Mouse (Mus musculus): Measurements from ENCODE around the gene Usp47. TPM values are rescaled to one million over a fixed set of nuclear protein-coding genes. Genes with fewer than 3 reads are reported as not detected.

Usp47 gene
- 100 to 1,000 TPM in 22 of 26 experiments, 10 to 100 TPM in 4; 87.9 to 190 (median 117) TPM for total RNA-seq (2018; cell fraction: chromatin; rRNA removed)
- 10 to 100 TPM; 34.8 to 49.5 (median 43.4) TPM for total RNA-seq (2018; cell fraction: cytosol; rRNA removed)
- 100 to 1,000 TPM in 7 of 26 experiments, 10 to 100 TPM in 19; 52.8 to 155 (median 80.3) TPM for total RNA-seq (2018; cell fraction: nucleus; rRNA removed)
- polyA plus RNA-seq (2018): 32.8 to 43.6 TPM (median 33.9 TPM) in 3 replicates

DNA sequence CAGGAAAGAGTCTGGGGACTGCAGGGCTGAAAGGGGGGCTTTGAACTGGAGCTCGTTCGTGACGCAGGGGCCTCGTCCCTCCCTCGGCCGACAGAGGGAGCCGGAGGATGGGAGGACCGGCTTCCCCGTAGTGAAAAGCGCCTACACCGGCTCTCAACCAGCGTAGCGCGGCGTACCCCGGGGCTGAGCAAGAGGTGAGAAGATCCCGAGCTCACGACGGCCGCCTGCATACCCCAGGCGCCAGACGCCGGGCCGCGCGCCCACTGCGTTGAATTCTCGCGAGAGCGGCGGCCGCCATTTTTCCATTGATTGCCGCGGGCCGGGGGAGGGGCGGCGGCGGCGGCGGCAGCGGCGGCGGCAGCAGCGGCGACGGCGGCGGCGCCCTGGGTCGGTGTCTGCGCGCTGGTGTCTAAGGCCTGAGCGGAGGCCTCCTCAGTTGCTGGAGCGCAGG is at the start of gene Usp47:
Gene Usp47 (plus strand): TSS at position 355 of the 451 bp plus-strand sequence.
- Histone ChIP-seq H3K27ac (peak within 1 kb of the TSS; percentile 63), H3K79me2 (ENCODE audit: inconsistent target) (peaks cover 45% of the 10 kb centered on the region), H3K4me3 (ENCODE audit: inconsistent target) (peak within 1 kb of the TSS; percentile 68), H3K36me3 (ENCODE audit: inconsistent target) (no peaks in the 10 kb centered on the region)
- under 1% methylated on average over 42 of the region's 54 CpGs for WGBS (ENCODE audit: missing documents)

DNA sequence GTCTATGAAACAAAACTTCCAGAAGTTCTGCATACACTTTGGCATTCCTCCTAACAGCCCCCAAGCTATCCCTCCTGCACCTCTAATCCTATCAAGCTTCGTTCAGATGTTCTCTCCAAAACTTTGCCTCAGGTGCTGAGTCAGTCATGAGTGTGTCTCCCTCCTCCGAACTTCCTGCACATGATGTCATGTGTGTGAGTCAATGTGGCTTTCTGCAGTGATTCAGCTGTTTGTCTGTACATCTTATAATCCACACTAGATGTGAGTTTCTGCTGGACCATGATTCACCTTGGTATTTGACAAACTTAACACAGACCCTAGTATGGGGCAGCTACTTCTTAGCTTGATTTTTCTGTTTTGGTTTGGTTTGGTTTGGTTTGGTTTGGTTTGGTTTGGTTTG is 46.9 kb upstream of the Usp47 start:
- Histone ChIP-seq H3K79me2 (ENCODE audit: inconsistent target) (no peaks in the 10 kb centered on the region), H3K27ac (no peak overlapping the region), H3K36me3 (ENCODE audit: inconsistent target) (no peaks in the 10 kb centered on the region), H3K4me3 (ENCODE audit: inconsistent target) (no peak overlapping the region)
- WGBS (ENCODE audit: missing documents): 23% methylated on average over 2 of the region's 2 CpGs

DNA sequence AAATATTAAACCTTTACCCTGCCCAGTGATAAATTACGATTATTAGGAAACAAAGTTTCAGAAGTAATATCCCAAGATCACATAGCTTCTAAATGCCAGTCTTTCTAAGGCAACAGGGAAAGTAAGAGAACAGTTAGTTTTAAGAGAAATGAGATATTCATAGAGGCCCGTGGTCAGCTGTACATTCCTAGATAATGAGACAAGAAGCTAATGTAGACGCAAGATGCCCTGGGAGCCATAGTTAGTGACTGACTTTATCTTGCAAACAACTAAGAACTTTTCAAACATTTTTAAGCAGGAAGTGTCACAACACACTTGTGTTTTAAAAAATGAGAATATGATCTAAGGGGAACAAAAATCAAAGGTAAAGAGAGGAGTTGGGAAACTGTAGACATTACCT is 45.4 kb upstream of the Usp47 start:
- WGBS (ENCODE audit: missing documents): 98% methylated on average over 3 of the region's 3 CpGs
- Histone ChIP-seq H3K27ac (no peak overlapping the region), H3K4me3 (ENCODE audit: inconsistent target) (no peak overlapping the region), H3K79me2 (ENCODE audit: inconsistent target) (no peaks in the 10 kb centered on the region), H3K36me3 (ENCODE audit: inconsistent target) (no peaks in the 10 kb centered on the region)

DNA sequence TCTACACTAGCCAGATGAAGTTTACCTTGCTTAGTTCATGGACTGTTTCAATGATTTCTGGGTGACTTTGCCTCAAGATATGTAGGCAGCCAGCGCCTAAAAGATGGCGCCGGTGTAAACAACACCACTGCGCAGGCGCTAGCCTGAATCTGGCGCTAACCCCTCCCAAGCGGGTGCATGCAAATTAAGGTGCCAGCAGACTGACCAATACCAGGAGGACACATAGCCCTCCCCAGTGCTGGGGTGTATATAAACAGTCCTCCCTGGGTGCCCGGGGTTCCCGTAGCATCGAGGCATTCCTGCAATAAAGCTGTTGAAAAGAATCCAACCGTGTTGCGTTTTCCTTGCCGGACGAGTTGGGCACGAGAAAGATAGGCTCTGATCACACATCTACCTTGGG is 41.0 kb upstream of the Usp47 start:
- H3K4me3 ChIP-seq (ENCODE audit: inconsistent target): no peak overlapping the region
- H3K27ac ChIP-seq: no peak overlapping the region
- no peaks in the 10 kb centered on the region for H3K36me3 ChIP-seq (ENCODE audit: inconsistent target)
- 97% methylated on average over 15 of the region's 15 CpGs for WGBS (ENCODE audit: missing documents)
- no peaks in the 10 kb centered on the region for H3K79me2 ChIP-seq (ENCODE audit: inconsistent target)

DNA sequence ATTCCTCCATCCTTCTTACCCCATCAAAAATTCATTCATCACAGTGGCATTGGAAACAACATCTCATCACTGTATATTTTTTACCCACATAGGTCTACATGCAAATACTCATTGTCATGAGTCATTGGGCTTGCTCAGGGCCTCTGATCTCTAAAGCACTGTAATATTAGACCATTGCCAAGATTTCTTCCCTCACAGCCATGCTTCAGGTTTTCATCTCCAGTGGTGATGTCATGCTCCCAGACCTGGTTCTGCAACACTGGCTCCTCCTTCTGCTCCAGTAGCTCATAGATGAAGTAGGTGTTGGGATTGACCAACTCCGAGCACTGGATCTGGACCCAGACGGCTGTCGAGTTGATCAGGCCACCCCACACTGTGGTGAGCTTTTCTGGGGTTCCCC is 38.8 kb upstream of the Usp47 start:
- Histone ChIP-seq H3K36me3 (ENCODE audit: inconsistent target) (no peaks in the 10 kb centered on the region), H3K4me3 (ENCODE audit: inconsistent target) (no peak overlapping the region), H3K27ac (no peak overlapping the region), H3K79me2 (ENCODE audit: inconsistent target) (no peaks in the 10 kb centered on the region)
- 91% methylated on average over 3 of the region's 3 CpGs for WGBS (ENCODE audit: missing documents)

DNA sequence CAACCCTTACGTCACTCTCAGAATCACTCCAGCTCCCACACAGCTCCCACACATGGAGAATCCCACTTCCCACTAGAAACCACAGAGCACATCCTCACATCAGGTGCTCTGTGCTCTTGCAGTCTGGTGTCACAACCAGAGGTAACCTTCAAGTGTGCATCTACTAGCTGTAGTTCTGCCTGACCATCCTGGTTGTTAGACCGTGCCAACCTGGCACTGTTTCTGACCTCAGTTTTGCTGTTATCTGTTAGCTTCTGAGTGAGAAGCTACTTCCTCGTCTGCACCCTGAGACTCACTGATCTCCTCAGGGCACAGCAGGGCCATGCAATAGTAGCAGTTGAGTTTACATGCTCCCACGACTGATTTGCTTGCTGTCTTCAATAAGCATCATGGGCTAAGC is 38.0 kb upstream of the Usp47 start:
- WGBS (ENCODE audit: missing documents): 55% methylated on average over 4 of the region's 4 CpGs
- H3K79me2 ChIP-seq (ENCODE audit: inconsistent target): no peaks in the 10 kb centered on the region
- no peaks in the 10 kb centered on the region for H3K36me3 ChIP-seq (ENCODE audit: inconsistent target)
- H3K4me3 ChIP-seq (ENCODE audit: inconsistent target): no peak overlapping the region
- H3K27ac ChIP-seq: no peak overlapping the region

DNA sequence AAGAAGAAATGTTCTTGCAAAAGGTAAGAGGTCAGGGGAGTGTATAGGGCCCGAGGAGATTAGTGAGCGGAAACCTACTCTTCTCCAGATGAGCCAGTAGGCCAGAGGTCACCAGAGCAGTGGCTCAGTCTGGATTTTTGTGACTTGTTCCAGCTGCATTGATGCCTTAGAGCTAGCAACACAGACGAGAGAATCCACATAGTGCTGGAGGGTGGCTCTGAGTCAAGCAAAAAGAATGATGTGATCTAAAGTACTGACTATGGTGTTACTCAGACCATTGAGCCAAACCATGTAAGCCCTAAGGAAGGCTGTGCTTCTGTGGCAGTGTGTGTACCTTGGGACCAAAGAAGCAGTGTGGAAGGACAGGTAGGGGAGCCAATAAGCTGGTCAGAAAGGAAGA is 36.4 kb upstream of the Usp47 start:
- H3K36me3 ChIP-seq (ENCODE audit: inconsistent target): no peaks in the 10 kb centered on the region
- WGBS (ENCODE audit: missing documents): 90% methylated on average over 3 of the region's 3 CpGs
- H3K79me2 ChIP-seq (ENCODE audit: inconsistent target): no peaks in the 10 kb centered on the region
- no peak overlapping the region for H3K27ac ChIP-seq
- H3K4me3 ChIP-seq (ENCODE audit: inconsistent target): no peak overlapping the region

DNA sequence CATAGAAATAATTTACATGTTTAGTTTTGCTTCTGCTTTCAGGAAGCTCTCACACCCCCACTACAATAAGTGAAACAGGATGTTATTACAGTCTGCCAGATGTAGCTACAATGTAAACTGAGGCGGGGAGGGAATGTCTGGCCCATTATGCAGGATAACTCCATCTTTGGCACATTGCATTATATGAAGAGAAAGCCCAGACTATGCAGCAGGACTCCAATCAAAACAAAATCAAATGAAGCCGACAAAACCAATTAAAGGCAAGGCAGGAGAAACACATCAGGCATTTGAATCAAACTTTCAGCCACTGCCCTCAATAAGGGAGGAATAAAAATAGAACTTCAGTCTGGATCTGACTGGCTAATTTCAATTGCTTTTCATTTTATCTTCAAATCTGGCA is 25.9 kb upstream of the Usp47 start:
- WGBS (ENCODE audit: missing documents): 68% methylated on average over 2 of the region's 2 CpGs
- Histone ChIP-seq H3K79me2 (ENCODE audit: inconsistent target) (no peaks in the 10 kb centered on the region), H3K4me3 (ENCODE audit: inconsistent target) (no peak overlapping the region), H3K36me3 (ENCODE audit: inconsistent target) (no peaks in the 10 kb centered on the region), H3K27ac (no peak overlapping the region)

DNA sequence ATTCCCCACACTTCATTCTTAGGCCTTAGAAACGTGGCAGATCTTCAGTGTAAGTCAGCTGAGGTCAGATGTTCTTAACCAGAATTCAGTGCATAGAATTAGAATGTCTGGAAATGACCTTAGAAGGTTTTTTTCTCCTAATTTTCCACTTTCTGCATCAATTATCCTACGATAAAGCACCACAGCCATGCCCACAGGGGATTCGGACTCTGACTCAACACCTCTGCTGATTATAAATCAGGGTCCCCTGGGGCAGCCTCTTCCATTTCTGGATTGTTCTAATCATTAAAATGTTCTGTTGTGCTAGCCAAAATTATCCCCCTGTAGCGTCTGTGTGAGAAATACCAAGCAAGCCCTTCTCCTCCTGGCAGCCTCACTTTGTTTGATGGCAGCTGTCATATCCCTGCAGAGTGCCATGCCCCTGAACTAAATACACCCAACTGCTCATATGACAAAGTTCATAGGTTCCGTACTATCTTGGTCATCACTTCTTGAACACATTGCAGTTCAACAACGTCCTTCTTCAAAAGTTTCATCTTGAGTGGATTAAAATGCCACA is 24.8 kb upstream of the Usp47 start:
- WGBS (ENCODE audit: missing documents): 88% methylated on average over 6 of the region's 6 CpGs
- H3K79me2 ChIP-seq (ENCODE audit: inconsistent target): no peaks in the 10 kb centered on the region

DNA sequence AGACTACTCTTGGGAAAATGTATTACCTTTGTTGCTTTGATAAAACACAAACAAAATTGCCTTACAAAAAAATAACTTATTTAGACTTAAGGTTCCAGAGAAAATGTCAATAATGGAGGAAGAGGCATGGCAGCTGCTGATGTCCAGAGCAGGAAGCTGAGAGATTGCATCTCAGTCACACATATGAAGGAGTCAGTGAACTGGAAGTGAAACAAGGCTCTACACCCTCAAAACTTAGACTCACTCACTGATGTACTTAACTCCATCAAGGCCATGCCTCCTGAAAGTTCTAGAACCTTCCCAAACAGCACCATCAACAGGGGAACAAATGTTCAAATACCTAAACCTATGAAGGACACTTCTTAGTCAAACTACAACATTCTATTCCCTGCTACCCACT is 23.9 kb upstream of the Usp47 start:
- H3K79me2 ChIP-seq (ENCODE audit: inconsistent target): no peaks in the 10 kb centered on the region
- H3K4me3 ChIP-seq (ENCODE audit: inconsistent target): no peak overlapping the region
- H3K36me3 ChIP-seq (ENCODE audit: inconsistent target): no peaks in the 10 kb centered on the region
- peak overlapping the region; percentile 25 for H3K27ac ChIP-seq

More for the DNA sequence above, 24.8 kb upstream of the Usp47 start:
- Histone ChIP-seq H3K27ac (no peak overlapping the region), H3K4me3 (ENCODE audit: inconsistent target) (no peak overlapping the region), H3K36me3 (ENCODE audit: inconsistent target) (no peaks in the 10 kb centered on the region)

DNA sequence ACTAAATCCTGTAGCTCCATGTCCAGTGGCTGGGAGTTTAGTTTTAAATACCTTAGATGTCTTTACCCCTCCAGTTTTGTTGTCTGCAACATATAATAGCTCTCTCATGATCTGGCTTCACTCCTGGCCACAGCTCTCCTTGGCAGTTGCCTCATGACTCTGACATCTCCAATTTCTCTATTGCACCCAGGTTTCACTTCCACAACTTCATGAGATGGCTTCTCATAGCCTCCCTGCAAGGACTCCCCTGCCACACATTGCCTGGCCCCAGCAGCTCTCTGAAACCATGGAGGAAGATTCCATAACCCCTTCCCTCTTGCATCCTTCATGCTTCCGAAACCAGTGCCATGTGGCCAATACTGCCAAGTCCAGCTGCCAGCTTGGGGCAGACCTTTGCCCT is 23.1 kb upstream of the Usp47 start:
- Histone ChIP-seq H3K79me2 (ENCODE audit: inconsistent target) (no peaks in the 10 kb centered on the region), H3K36me3 (ENCODE audit: inconsistent target) (no peaks in the 10 kb centered on the region), H3K27ac (peak overlapping the region; percentile 25), H3K4me3 (ENCODE audit: inconsistent target) (no peak overlapping the region)
- WGBS (ENCODE audit: missing documents): 53% methylated on average over 1 of the region's 1 CpGs

DNA sequence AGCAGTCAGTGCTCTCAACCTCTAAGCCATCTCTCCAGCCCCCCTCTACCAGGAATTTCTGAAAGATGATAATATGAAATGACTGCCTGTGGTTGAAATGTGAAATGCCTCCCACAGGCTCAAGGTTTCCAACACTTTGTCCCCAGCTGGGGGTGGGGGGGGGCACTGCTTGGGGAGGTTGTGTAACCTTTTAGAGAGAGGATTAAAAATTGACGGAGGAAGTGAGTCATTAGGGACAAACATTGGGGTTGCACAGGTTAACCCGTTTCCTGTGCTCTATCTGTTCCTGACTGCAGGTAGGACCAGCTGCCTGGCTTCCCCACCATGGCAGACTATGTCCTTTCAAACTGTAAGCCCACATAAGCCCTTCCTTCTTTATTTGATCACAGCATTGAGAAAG is 12.8 kb upstream of the Usp47 start:
- 75% methylated on average over 2 of the region's 2 CpGs for WGBS (ENCODE audit: missing documents)
- Histone ChIP-seq H3K36me3 (ENCODE audit: inconsistent target) (no peaks in the 10 kb centered on the region), H3K4me3 (ENCODE audit: inconsistent target) (no peak overlapping the region), H3K79me2 (ENCODE audit: inconsistent target) (no peaks in the 10 kb centered on the region), H3K27ac (no peak overlapping the region)

DNA sequence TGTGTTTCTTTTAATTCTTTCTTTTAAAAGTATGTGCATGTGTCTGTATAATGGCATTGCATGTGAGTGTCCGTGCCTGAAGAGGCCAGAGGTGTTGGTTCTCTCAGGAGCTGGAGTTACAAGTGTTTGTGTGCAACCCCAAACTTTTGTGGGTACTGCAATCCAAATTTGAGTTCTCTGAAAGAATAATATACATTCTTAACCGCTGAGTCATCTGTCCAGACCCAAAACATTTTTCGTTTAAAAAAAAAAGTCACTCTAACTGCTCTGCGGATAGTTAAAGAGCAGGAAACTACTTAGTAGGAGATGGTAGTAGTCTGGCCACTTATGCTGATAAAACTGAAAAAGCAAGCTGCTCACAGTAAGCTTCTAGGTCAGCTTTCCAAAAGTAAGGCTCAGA is 12.3 kb upstream of the Usp47 start:
- 78% methylated on average over 4 of the region's 4 CpGs for WGBS (ENCODE audit: missing documents)
- H3K79me2 ChIP-seq (ENCODE audit: inconsistent target): no peaks in the 10 kb centered on the region
- H3K27ac ChIP-seq: no peak overlapping the region
- H3K4me3 ChIP-seq (ENCODE audit: inconsistent target): no peak overlapping the region
- H3K36me3 ChIP-seq (ENCODE audit: inconsistent target): no peaks in the 10 kb centered on the region

DNA sequence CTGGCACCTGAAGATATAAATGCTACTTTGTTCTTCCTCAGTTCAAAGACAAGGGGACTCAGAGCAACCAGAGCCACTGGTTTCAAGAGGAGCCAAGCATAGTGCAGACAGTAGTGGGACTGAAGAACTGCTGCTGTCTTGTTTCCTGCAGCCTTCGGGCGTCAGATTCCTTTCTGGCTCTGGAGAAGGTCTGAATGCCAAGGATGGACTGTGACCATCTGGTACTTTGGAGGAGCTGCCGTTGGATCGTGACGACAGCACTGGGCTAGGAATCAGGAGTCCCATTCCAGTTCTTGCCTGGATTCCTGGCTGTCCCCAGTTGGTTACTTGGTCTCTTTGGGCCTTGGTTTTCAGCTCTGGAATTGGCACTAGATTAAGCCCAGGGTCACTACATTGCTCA is 11.2 kb upstream of the Usp47 start:
- Histone ChIP-seq H3K4me3 (ENCODE audit: inconsistent target) (no peak overlapping the region), H3K79me2 (ENCODE audit: inconsistent target) (no peaks in the 10 kb centered on the region), H3K27ac (no peak overlapping the region), H3K36me3 (ENCODE audit: inconsistent target) (no peaks in the 10 kb centered on the region)
- 88% methylated on average over 5 of the region's 5 CpGs for WGBS (ENCODE audit: missing documents)

DNA sequence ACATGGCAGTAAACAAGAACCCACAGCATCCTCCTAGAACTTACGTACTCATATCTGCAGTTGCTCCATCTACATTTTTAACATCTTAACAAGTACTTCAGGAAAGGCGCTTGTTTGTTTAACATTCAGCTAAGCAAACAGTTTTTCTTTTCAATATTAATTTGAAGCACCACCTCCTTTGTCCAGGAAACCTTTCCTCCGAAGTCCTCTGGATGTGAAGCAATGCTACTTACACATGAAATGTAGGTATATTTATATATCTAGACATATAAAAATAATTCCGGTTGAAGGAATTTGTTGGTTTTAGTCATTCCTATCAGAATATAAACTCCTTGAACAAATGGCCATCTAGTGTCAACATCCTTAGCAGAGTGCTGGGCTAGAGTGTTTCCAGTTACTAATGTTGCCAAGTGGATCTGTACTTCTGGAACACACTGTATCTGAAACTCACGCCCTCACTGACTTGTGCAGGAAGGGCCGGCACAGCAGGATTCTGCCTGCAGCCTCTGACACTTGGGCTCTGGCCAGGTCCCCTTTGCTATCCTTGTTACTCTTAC is 10.6 kb upstream of the Usp47 start:
- WGBS (ENCODE audit: missing documents): 94% methylated on average over 6 of the region's 6 CpGs
- Histone ChIP-seq H3K27ac (no peak overlapping the region), H3K4me3 (ENCODE audit: inconsistent target) (no peak overlapping the region), H3K36me3 (ENCODE audit: inconsistent target) (no peaks in the 10 kb centered on the region), H3K79me2 (ENCODE audit: inconsistent target) (no peaks in the 10 kb centered on the region)

DNA sequence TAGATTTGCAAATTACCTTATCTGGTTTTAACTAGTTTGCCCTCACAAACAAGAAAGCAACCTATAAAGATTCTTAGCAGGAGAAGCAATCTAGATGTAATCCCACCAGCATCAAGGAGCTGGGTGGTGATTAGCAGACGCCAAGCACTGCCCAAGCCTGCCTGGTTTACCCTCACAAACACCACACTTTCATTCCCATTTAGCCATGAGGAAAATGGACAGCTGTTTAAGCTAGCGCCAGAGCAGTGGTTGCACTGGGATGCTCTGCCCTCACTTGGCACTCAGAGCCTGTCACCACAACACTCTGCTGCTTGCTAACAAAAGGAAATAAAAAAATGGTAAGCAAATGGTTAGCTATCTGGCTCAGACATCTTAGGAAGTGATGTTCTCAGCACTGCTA is 9.2 kb upstream of the Usp47 start:
- H3K27ac ChIP-seq: no peak overlapping the region
- WGBS (ENCODE audit: missing documents): 75% methylated on average over 2 of the region's 2 CpGs
- no peaks in the 10 kb centered on the region for H3K36me3 ChIP-seq (ENCODE audit: inconsistent target)
- no peak overlapping the region for H3K4me3 ChIP-seq (ENCODE audit: inconsistent target)
- no peaks in the 10 kb centered on the region for H3K79me2 ChIP-seq (ENCODE audit: inconsistent target)
